Mouse (Mus musculus) ovary, postnatal 36 days (tissue): Measurements from ENCODE around the gene Gpr152.
A peak's percentile ranks its signal among the peaks of the same experiment; 100 is the strongest.

ENCODE experiments used
- DNase-seq: peaks from one replicate; pipeline ENCODE4 v3.0.0; 2022; ENCODE audit warnings: low spot score, mixed read lengths

Gene Gpr152

GRCm38 (mm10) chr19:4171393-4172290, 32.1 kb downstream of the Gpr152 start:
- DNase-seq = peak; percentile 7

- DNase-seq = peak; percentile 18
Measured at GRCm38 (mm10) chr19:4172925-4173324, 33.3 kb downstream of the Gpr152 start.

- peak; percentile 51 for DNase-seq
Measured at GRCm38 (mm10) chr19:4175368-4175947, 35.9 kb downstream of the Gpr152 start, which contains the start of gene Carns1. Gene Carns1 (minus strand): TSS chr19:4175479.

- no peak for DNase-seq
Measured at GRCm38 (mm10) chr19:4180411-4180810, 40.8 kb downstream of the Gpr152 start.

GRCm38 (mm10) chr19:4181892-4182291, 42.3 kb downstream of the Gpr152 start:
- DNase-seq = no peak

- DNase-seq = no peak
Measured at GRCm38 (mm10) chr19:4183689-4184088, 44.1 kb downstream of the Gpr152 start.

- no peak for DNase-seq
Measured at GRCm38 (mm10) chr19:4184976-4185975, 45.7 kb downstream of the Gpr152 start.

- DNase-seq = no peak
Measured at GRCm38 (mm10) chr19:4187303-4187702, 47.7 kb downstream of the Gpr152 start.

- DNase-seq = no peak
Measured at GRCm38 (mm10) chr19:4189051-4189620, 49.5 kb downstream of the Gpr152 start.

GRCm38 (mm10) chr19:4190831-4191334, 51.3 kb downstream of the Gpr152 start, which contains the start of gene Tbc1d10c:
Gene Tbc1d10c (minus strand): TSS chr19:4191284.
- no peak for DNase-seq

GRCm38 (mm10) chr19:4191528-4192250, 52.1 kb downstream of the Gpr152 start, which contains the start of gene Ppp1ca:
Gene Ppp1ca (plus strand): TSS chr19:4192065.
- peak; percentile 98 for DNase-seq

- no peak for DNase-seq
Measured at GRCm38 (mm10) chr19:4192251-4192985, 52.8 kb downstream of the Gpr152 start.

- DNase-seq = no peak
Measured at GRCm38 (mm10) chr19:4193129-4193528, 53.5 kb downstream of the Gpr152 start.

- DNase-seq = no peak
Measured at GRCm38 (mm10) chr19:4194021-4194724, 54.6 kb downstream of the Gpr152 start.

- DNase-seq = no peak
Measured at GRCm38 (mm10) chr19:4194776-4195650, 55.4 kb downstream of the Gpr152 start.
